Mouse (Mus musculus): Measurements from ENCODE around the gene Dedd2. TPM values are rescaled to one million over a fixed set of nuclear protein-coding genes. Genes with fewer than 3 reads are reported as not detected.
"Not testable (repeated sequence)": the region's sequence is repeated elsewhere in the genome, so short reads cannot be mapped to it uniquely, and the experiment has no call there.

Dedd2 gene
- total RNA-seq (2021), result 1 to 10 TPM; 9.3 to 9.4 TPM
- long read RNA-seq, experiment 1, full-length matches to known transcripts, result 4 of 13 reads
- long read RNA-seq, experiment 1, partial matches to known transcripts, result 0 of 13 reads
- long read RNA-seq, experiment 1, other reads (novel, unspliced or antisense), result 9 of 13 reads
- long read RNA-seq, experiment 2, full-length matches to known transcripts, result 3 of 13 reads
- long read RNA-seq, experiment 2, partial matches to known transcripts, result 1 of 13 reads
- long read RNA-seq, experiment 2, other reads (novel, unspliced or antisense), result 9 of 13 reads

DNA sequence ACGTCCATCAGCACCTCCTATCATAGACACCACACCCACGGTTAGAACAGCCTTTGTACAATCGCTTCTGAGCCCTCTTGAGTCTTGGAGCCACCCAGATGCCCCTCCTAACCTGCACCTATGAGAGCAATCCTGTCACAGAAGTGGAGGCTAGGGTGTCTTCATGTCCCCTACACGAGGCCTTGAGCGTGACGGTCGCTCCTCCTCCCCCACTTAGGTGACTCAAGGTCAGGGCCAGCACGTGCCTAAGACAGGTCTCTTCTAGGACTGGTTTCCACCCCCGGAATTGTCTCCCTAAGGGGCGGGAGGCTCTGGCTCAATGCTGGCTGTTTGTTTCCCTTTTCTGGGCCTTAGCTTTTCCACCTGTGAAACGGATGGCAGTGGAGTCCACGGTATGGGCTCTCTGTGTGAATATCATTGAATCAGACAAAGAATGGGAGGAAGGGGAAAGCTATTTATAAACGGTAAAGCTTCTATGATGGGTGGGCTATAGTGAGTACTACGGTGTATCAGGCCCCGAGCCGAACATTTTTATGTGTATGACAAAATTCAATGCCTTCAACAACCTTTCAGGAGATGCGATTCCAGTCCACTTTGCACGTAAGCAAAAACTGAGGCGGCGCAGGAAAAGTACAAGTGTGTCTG, at the start of gene Dedd2:
Gene Dedd2 (minus strand): TSS at position 159 of the 645 bp plus-strand sequence.
- peak; percentile 53 for DNase-seq
- TF ChIP-seq CTCF (IDR thresholded peaks at IDR 0.05), result no peak
- intact Hi-C loops (cut with DNase I), result loop anchor here (2.0 kb wide), 2 partner anchors 16 to 144 kb away; partner anchors contain the start of gene Gsk3a
- Histone ChIP-seq H3K27ac (peak within 1 kb of the TSS; percentile 95), H3K4me3 (peak within 1 kb of the TSS; percentile 83)

DNA sequence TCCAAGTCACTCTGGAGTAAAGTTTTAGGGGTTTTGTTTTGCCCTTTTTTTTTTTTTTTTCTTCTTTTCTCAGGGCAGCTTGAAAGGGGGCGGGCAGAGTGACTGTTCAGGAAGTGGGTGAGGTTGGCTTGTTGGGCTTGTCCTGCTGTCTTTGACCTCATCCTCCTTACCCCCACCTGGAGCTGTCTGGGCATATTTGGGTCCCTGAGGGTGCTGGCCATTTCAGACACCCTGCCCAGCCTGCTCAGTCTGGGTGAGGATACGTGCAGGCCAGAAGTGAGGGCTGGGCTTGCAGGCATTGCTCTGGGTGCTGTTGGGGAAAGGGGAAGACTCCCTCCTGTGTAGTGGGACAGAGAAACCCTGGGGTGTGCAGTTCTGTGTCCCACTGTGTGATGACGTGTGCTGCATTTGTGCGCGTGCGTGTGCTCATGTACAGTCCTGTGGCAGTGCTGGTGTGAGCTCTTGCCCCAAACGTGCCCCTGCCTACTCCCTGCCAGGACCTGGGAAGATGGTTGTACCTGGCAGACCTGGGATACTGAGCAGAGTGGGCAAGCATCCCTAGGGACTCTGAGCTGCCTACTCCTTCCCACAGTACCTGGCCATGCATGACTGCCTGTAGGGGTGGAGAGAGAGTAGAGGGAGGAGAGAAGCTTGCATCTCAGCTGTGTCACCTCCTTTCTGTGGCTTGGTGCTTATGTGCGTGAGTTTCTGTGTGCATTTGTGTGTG, 49.3 kb upstream of the Dedd2 start:
- intact Hi-C loops (cut with DNase I), result no loop called here
- Histone ChIP-seq H3K4me3 (peak overlapping the region; percentile 97), H3K27ac (peak overlapping the region; percentile 99)
- peak; percentile 24 for DNase-seq
- no peak for TF ChIP-seq CTCF (IDR thresholded peaks at IDR 0.05)

GRCm38 (mm10) chr7:25269029-25269428, 48.6 kb upstream of the Dedd2 start:
- TF ChIP-seq CTCF (IDR thresholded peaks at IDR 0.05), result no peak
- H3K4me3 ChIP-seq, result peak overlapping the region; percentile 97
- intact Hi-C loops (cut with DNase I), result no loop called here
- peak; percentile 19 for DNase-seq
- peak overlapping the region; percentile 99 for H3K27ac ChIP-seq

GRCm38 (mm10) chr7:25268588-25268987, 48.2 kb upstream of the Dedd2 start:
- Histone ChIP-seq H3K4me3 (peak overlapping the region; percentile 97), H3K27ac (peak overlapping the region; percentile 99)
- no peak for DNase-seq
- no peak for TF ChIP-seq CTCF (IDR thresholded peaks at IDR 0.05)
- intact Hi-C loops (cut with DNase I), result no loop called here

DNA sequence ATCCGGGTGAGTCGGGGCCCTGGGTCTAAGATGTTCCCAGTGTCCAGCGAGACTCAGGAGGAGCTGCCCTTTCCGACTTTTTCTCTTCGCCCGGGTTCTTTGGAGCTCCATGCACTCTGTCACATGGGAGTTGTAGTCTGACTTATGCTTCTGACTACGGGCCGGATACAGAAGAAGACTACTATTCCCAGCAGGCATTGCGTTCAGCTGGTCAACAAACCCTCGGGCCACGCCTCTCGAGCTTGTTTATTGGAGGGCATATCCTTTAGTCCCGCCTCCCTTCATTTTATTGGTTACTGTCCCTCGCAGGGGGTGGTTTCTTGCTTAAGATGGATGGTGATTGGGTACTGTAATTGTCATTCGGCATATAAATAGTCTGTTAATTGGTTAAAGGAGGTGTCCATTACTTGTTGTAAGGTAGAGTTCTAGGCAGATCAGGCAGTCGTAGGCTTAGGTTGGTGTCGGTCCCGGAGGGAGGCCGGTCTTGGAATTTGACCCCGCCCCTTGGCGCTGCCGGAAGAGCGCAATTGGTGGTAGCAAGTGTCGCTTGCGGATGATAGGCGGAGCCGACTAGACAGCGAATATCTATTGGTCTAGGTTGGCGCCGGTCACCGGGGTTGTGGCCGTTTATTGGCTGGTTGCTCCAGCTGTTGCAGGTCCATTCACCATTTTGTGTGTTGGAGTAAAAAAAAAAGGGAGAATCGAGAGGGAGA, 47.5 kb upstream of the Dedd2 start:
- intact Hi-C loops (cut with DNase I), result loop anchor here (1.0 kb wide), 1 partner anchor 17 kb away; no protein-coding TSS in a partner anchor

GRCm38 (mm10) chr7:25267301-25267750, 46.9 kb upstream of the Dedd2 start, which contains the start of gene Cic:
Cic (plus strand) TSS chr7:25267704.
- Histone ChIP-seq H3K27ac (peak within 1 kb of the TSS; percentile 99), H3K4me3 (peak within 1 kb of the TSS; percentile 97)
- TF ChIP-seq CTCF (IDR thresholded peaks at IDR 0.05), result peak; percentile 8; the same call in 1 of the 2 replicates
- DNase-seq, result peak; percentile 99
- intact Hi-C loops (cut with DNase I), result loop anchor here (1.0 kb wide), 1 partner anchor 16 kb away; no protein-coding TSS in a partner anchor

More for the DNA sequence above, 47.5 kb upstream of the Dedd2 start:
- peak overlapping the region; percentile 99 for H3K27ac ChIP-seq
- H3K4me3 ChIP-seq, result peak overlapping the region; percentile 97
- DNase-seq, result peak; percentile 99
- no peak for TF ChIP-seq CTCF (IDR thresholded peaks at IDR 0.05)

- no peak for TF ChIP-seq CTCF (IDR thresholded peaks at IDR 0.05)
- no peak for DNase-seq
- H3K27ac ChIP-seq, result no peak overlapping the region
- intact Hi-C loops (cut with DNase I), result no loop called here
- no peak overlapping the region for H3K4me3 ChIP-seq
These were observed 46.0 kb upstream of the Dedd2 start for GRCm38 (mm10) chr7:25266180-25266962.

DNA sequence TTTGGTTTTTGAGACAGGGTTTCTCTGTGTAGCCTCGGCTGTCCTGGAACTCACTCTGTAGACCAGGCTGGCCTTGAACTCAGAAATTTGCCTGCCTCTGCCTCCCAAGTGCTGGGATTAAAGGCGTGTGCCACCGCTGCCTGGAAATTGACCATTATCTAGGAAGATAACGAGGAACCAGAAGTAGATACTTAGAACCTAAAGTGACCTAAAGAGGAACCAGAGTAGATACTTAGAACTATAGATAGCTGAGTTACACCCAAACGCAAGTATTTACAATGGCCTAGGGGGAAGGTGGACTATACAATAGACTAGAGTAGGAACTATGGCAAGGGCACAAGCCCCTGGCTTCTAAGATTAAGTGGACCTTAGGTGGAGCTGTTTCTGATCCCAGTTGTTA, 45.3 kb upstream of the Dedd2 start:
- H3K27ac ChIP-seq; DNase-seq; intact Hi-C loops (cut with DNase I); H3K4me3 ChIP-seq: not testable (repeated sequence)

DNA sequence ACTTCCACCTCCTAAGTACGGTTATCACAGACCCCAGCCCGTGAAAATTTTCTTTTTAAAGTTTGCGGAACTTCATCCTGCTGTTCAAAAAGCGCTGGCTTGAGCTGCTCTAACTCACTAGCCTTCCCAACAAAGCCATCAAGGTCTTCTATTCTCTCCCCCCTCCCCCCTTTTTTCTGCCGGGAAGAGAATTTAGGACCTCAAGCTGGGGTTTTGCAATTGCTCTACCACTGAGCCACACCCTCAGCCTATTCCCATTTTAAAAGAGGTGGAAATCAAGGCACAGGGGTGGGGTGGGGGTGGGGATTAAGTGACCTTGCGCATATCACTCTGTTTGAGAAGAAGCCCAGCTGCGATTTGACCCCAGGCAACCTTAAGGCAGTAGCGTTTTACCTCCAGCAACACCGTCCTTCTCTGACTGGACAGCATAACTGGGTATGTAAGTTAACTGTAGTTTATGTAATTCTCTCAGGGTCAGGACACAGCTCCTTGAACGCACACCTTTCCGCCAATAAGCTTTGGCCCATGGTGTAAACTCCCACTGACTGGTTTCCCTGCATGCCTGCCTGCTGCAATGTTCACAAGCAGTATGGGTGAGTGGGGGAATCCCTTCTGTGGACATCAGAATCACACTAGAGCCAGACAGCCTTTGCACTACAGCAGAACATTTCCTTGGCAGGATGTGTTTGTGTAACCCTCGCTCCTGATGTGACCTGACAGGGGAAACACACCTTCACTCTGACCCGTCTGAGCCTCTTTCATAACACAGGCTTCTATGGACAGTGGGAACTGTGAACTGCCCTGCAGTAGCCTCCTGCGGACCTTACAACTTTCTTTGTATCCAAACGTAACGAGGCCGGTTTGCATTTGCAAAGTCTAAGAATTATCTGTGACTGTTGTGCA, 43.8 kb upstream of the Dedd2 start:
- no peak for DNase-seq
- TF ChIP-seq CTCF (IDR thresholded peaks at IDR 0.05), result no peak
- Histone ChIP-seq H3K27ac (no peak overlapping the region), H3K4me3 (no peak overlapping the region)
- intact Hi-C loops (cut with DNase I), result no loop called here

GRCm38 (mm10) chr7:25261896-25262295, 41.5 kb upstream of the Dedd2 start:
- intact Hi-C loops (cut with DNase I), result no loop called here
- no peak overlapping the region for H3K4me3 ChIP-seq

More at GRCm38 (mm10) chr7:25261896-25262295, 41.5 kb upstream of the Dedd2 start:
- DNase-seq, result no peak
- no peak overlapping the region for H3K27ac ChIP-seq
- TF ChIP-seq CTCF (IDR thresholded peaks at IDR 0.05), result no peak

Measured in gastrocnemius, adult 2 months (tissue).